Mouse (Mus musculus) left cerebral cortex, adult 2 months (tissue): ENCODE results near the gene Pard3b. TPM values are rescaled to one million over a fixed set of nuclear protein-coding genes. Genes with fewer than 3 reads are reported as not detected.

ENCODE experiments used
- DNase-seq, 2 experiments: peaks; one replicate each; pipeline ENCODE4 v3.0.0; 2021 to 2022; ENCODE audit warnings: low spot score in 2 of 2, mixed read lengths in 1 of 2; ENCODE audit errors: extremely low spot score in 1 of 2
- H3K27ac ChIP-seq: fragments of 200-600 bp; 2 replicates; pipeline ENCODE4 v1.8.1; 2022
- H3K4me3 ChIP-seq: fragments of 200-600 bp; 2 replicates; pipeline ENCODE4 v1.8.1; 2022
- CTCF ChIP-seq: fragments of 200-600 bp; IDR thresholded peaks from 2 replicates; pipeline ENCODE4 v1.8.1; 2022; ENCODE audit warnings: antibody characterized with exemption, mild to moderate bottlenecking, moderate library complexity
- intact Hi-C: fragments of 180-260 bp; cut with DNase I; formaldehyde crosslinking; loops from one replicate; pipeline ENCODE4 v1.15.1; 2025
- total RNA-seq, 2 experiments: library from RNA; stranded (reverse); gene quantifications; 2 replicates each; pipeline ENCODE4 v1.2.3; 2021

Pard3b gene
- total RNA-seq, 2 experiments from 2014 or later: 4.0 to 5.1 TPM

- no peak overlapping the region for H3K4me3 ChIP-seq
- intact Hi-C loops: no loop called here
- H3K27ac ChIP-seq: no peak overlapping the region
- no peak for TF ChIP-seq CTCF
- DNase-seq: no peak
Observed at GRCm38 (mm10) chr1:62327743-62328142, 689.1 kb downstream of the Pard3b start.

- no peak for TF ChIP-seq CTCF
- intact Hi-C loops: no loop called here
- no peak for DNase-seq
- H3K27ac ChIP-seq: no peak overlapping the region
- no peak overlapping the region for H3K4me3 ChIP-seq
Observed at GRCm38 (mm10) chr1:62328808-62329207, 690.2 kb downstream of the Pard3b start.

- intact Hi-C loops: no loop called here
- DNase-seq: no peak
- H3K27ac ChIP-seq: no peak overlapping the region
- TF ChIP-seq CTCF: no peak
- H3K4me3 ChIP-seq: no peak overlapping the region
Observed at GRCm38 (mm10) chr1:62333016-62333415, 694.4 kb downstream of the Pard3b start.

- Histone ChIP-seq H3K4me3 (no peak overlapping the region), H3K27ac (no peak overlapping the region)
- DNase-seq: no peak
- intact Hi-C loops: no loop called here
- TF ChIP-seq CTCF: no peak
Observed at GRCm38 (mm10) chr1:62334196-62334595, 695.6 kb downstream of the Pard3b start.

GRCm38 (mm10) chr1:62340261-62340660 is 701.6 kb downstream of the Pard3b start:
- Histone ChIP-seq H3K27ac (no peak overlapping the region), H3K4me3 (no peak overlapping the region)
- intact Hi-C loops: no loop called here
- no peak for DNase-seq
- TF ChIP-seq CTCF: no peak

GRCm38 (mm10) chr1:62344286-62344685 is 705.7 kb downstream of the Pard3b start:
- TF ChIP-seq CTCF: no peak
- DNase-seq: no peak
- no peak overlapping the region for H3K27ac ChIP-seq
- intact Hi-C loops: no loop called here
- H3K4me3 ChIP-seq: no peak overlapping the region

- intact Hi-C loops: no loop called here
- H3K4me3 ChIP-seq: no peak overlapping the region
- H3K27ac ChIP-seq: no peak overlapping the region
- DNase-seq: no peak
- no peak for TF ChIP-seq CTCF
Observed at GRCm38 (mm10) chr1:62348371-62348770, 709.7 kb downstream of the Pard3b start.

- TF ChIP-seq CTCF: no peak
- Histone ChIP-seq H3K27ac (no peak overlapping the region), H3K4me3 (no peak overlapping the region)
- no peak for DNase-seq
- intact Hi-C loops: no loop called here
Observed at GRCm38 (mm10) chr1:62355496-62355895, 716.9 kb downstream of the Pard3b start.

GRCm38 (mm10) chr1:62374427-62375050 is 735.9 kb downstream of the Pard3b start:
- intact Hi-C loops: no loop called here

GRCm38 (mm10) chr1:62378335-62378734 is 739.7 kb downstream of the Pard3b start:
- no peak for DNase-seq

More at GRCm38 (mm10) chr1:62374427-62375050, 735.9 kb downstream of the Pard3b start:
- Histone ChIP-seq H3K4me3 (no peak overlapping the region), H3K27ac (no peak overlapping the region)
- TF ChIP-seq CTCF: no peak
- DNase-seq: no peak

GRCm38 (mm10) chr1:62382807-62383514 is 744.3 kb downstream of the Pard3b start:
- no peak for DNase-seq
- H3K27ac ChIP-seq: no peak overlapping the region
- intact Hi-C loops: no loop called here
- TF ChIP-seq CTCF: no peak
- no peak overlapping the region for H3K4me3 ChIP-seq

More at GRCm38 (mm10) chr1:62378335-62378734, 739.7 kb downstream of the Pard3b start:
- no peak overlapping the region for H3K27ac ChIP-seq
- intact Hi-C loops: no loop called here
- no peak overlapping the region for H3K4me3 ChIP-seq
- peak; percentile 22 for TF ChIP-seq CTCF

GRCm38 (mm10) chr1:62384241-62384640 is 745.6 kb downstream of the Pard3b start:
- H3K27ac ChIP-seq: no peak overlapping the region
- no peak for TF ChIP-seq CTCF
- DNase-seq: no peak
- intact Hi-C loops: no loop called here
- no peak overlapping the region for H3K4me3 ChIP-seq

GRCm38 (mm10) chr1:62388013-62388412 is 749.4 kb downstream of the Pard3b start:
- Histone ChIP-seq H3K27ac (no peak overlapping the region), H3K4me3 (no peak overlapping the region)
- DNase-seq: no peak
- TF ChIP-seq CTCF: no peak
- intact Hi-C loops: no loop called here
